Mouse (Mus musculus) limb, embryonic 14.5 days (tissue): Measurements from ENCODE around the gene Prpf4. TPM values are rescaled to one million over a fixed set of nuclear protein-coding genes. Genes with fewer than 3 reads are reported as not detected.

ENCODE experiments used
- ATAC-seq: fragments of 200-750 bp; cut with Nextera tagmentation; 2 replicates; pipeline ENCODE4 v1.8.0; 2017; ENCODE audit warnings: low read depth, moderate number of reproducible peaks, moderate TSS enrichment; ENCODE audit not compliant: low FRiP score
- DNase-seq: peaks from one replicate; pipeline ENCODE4 v3.0.0-alpha.2; 2015; ENCODE audit warnings: low spot score
- H3K27ac ChIP-seq: fragments of 300-500 bp; sonication (generic); replicated peaks from 2 replicates; pipeline ENCODE4 v1.5.1; 2014; ENCODE audit warnings: low read depth, mild to moderate bottlenecking, low read length, moderate library complexity, mixed read lengths
- H3K27me3 ChIP-seq: fragments of 300-500 bp; sonication (generic); 2 replicates; pipeline ENCODE4 v1.6.1; 2014; ENCODE audit warnings: low read length, mixed read lengths; ENCODE audit not compliant: control insufficient read depth, insufficient read depth
- H3K36me3 ChIP-seq: fragments of 300-500 bp; sonication (generic); 2 replicates; pipeline ENCODE4 v1.6.1; 2014; ENCODE audit warnings: mild to moderate bottlenecking, low read length, moderate library complexity, mixed read lengths; ENCODE audit not compliant: control insufficient read depth, insufficient read depth
- H3K4me1 ChIP-seq: fragments of 300-500 bp; sonication (generic); 2 replicates; pipeline ENCODE4 v1.6.1; 2014; ENCODE audit warnings: antibody characterized with exemption, low read length, mixed read lengths; ENCODE audit not compliant: control insufficient read depth, insufficient read depth
- H3K4me2 ChIP-seq: fragments of 300-500 bp; sonication (generic); replicated peaks from 2 replicates; pipeline ENCODE4 v1.6.1; 2014; ENCODE audit warnings: low read depth, mild to moderate bottlenecking, low read length, moderate library complexity; ENCODE audit not compliant: severe bottlenecking
- H3K4me3 ChIP-seq: fragments of 300-500 bp; sonication (generic); replicated peaks from 2 replicates; pipeline ENCODE4 v1.5.1; 2014; ENCODE audit warnings: low read length
- H3K9ac ChIP-seq: fragments of 300-500 bp; sonication (generic); 2 replicates; pipeline ENCODE4 v1.6.1; 2014; ENCODE audit warnings: mild to moderate bottlenecking, low read depth, low read length, moderate library complexity; ENCODE audit not compliant: severe bottlenecking
- H3K9me3 ChIP-seq: fragments of 300-500 bp; sonication (generic); 2 replicates; pipeline ENCODE4 v1.6.1; 2016; ENCODE audit warnings: low read length; ENCODE audit not compliant: control insufficient read depth
- POLR2A ChIP-seq: fragments of 200-500 bp; IDR thresholded peaks from 2 replicates; pipeline ENCODE4 v1.8.0; 2012; ENCODE audit warnings: inconsistent platforms, mild to moderate bottlenecking, moderate library complexity, borderline replicate concordance; ENCODE audit not compliant: insufficient read depth, insufficient read length; ENCODE audit errors: extremely low read depth
- WGBS: fragments of 180-500 bp; shearing (Covaris S2); extraction: QIAGEN DNeasy Blood & Tissue Kit; methylation state at CpG from one replicate; pipeline ENCODE4 v1.1.7; 2014; 5-methylcytosine and 5-hydroxymethylcytosine counted together
- polyA plus RNA-seq, 2 experiments: library from polyadenylated mRNA; depleted of rRNA in 1 of 2; stranded (reverse) in 1 of 2; unstranded in 1 of 2; fragments of >200 nt; fragmentation: Nextera tagmentation in 1 of 2; extraction: Ambion mirVana in 1 of 2; gene quantifications; 2 replicates each; pipeline versions ENCODE4 v1.2.1 to v1.2.3; 2012 to 2014

Prpf4 gene
- polyA plus RNA-seq, 2 experiments: 20.8 to 27.4 TPM

GRCm38 (mm10) chr4:62410325-62410724, 1.7 kb downstream of the Prpf4 start:
- no peak overlapping the region for H3K27ac ChIP-seq
- H3K36me3 ChIP-seq: peaks cover 47% of the 10 kb centered on the region
- DNase-seq: no peak
- peak overlapping the region; percentile 69 for H3K4me2 ChIP-seq
- ATAC-seq: no peak
- peaks cover 18% of the 10 kb centered on the region; the same call in 1 of the 2 replicates for H3K4me1 ChIP-seq
- no peaks in the 10 kb centered on the region for H3K9me3 ChIP-seq
- WGBS: 82% methylated on average over 2 of the region's 2 CpGs
- H3K4me3 ChIP-seq: no peak overlapping the region
- no peak for TF ChIP-seq POLR2A
- no peaks in the 10 kb centered on the region for H3K27me3 ChIP-seq
- H3K9ac ChIP-seq: 0 out of 2 replicates have a peak overlapping the region, but pooled peaks have one; percentile 32

DNA sequence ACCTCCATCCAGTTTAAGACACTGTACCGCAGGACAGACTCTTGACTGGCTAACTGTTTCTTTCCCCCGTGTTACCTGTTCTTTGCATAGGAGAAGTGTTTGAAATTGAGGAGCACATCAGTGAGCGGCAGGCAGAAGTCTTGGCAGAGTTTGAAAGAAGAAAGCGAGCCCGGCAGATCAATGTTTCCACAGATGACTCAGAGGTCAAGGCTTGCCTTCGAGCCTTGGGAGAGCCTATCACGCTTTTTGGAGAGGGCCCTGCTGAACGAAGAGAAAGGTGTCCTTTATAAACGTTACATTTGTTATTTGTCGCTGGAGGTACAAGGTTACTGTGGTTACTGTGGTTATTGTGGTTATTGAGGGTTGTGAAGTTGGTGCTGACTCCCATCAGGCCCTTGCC, 3.0 kb downstream of the Prpf4 start:
- Histone ChIP-seq H3K9ac (no peak overlapping the region), H3K4me1 (peaks cover 12% of the 10 kb centered on the region; the same call in 1 of the 2 replicates), H3K27me3 (no peaks in the 10 kb centered on the region), H3K36me3 (peaks cover 60% of the 10 kb centered on the region), H3K4me2 (no peak overlapping the region), H3K27ac (no peak overlapping the region), H3K4me3 (no peak overlapping the region), H3K9me3 (no peaks in the 10 kb centered on the region)
- TF ChIP-seq POLR2A: no peak
- DNase-seq (no peak), ATAC-seq (no peak)
- WGBS: 96% methylated on average over 10 of the region's 10 CpGs

DNA sequence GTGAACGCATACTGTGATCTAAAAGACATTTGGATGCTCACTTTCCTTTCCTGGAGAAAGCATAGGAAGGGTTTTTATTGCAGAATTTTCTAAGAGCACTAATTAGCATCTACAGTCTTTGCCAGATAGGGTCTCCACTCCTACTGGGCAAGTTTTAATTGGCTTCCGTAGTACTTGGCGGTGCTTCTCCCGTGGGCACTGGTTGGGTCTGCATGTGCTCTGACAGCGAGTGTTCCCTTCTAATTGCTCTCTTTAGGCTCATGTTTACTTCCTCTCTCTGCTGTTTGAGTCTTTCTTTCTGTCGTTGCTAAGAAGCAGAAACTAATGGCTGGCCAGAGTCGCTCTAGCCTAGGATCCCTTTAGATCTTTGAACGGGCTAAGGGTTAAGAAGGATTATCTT, 9.9 kb downstream of the Prpf4 start:
- Histone ChIP-seq H3K9me3 (no peaks in the 10 kb centered on the region), H3K27me3 (no peaks in the 10 kb centered on the region), H3K4me3 (no peak overlapping the region), H3K9ac (no peak overlapping the region), H3K36me3 (peaks cover 95% of the 10 kb centered on the region), H3K27ac (no peak overlapping the region), H3K4me1 (no peaks in the 10 kb centered on the region), H3K4me2 (no peak overlapping the region)
- DNase-seq (no peak), ATAC-seq (no peak)
- no peak for TF ChIP-seq POLR2A
- 80% methylated on average over 8 of the region's 8 CpGs for WGBS

DNA sequence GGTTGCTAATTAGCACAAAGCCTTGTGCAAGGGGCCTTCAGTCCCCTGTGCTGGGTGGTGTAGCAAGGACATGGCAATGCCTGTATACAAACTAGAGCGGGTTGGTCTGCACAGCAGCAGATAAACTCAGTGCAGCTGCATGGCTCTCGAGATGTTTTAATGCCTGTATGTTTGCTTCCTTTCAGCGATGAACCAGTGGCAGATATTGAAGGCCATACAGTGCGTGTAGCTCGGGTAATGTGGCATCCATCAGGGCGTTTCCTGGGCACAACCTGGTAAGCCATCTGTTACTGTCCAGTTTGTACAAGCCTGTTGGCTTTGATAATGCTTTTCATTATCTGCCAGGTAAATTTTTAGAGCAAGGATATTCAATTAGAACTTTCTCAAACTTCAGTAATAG, 10.5 kb downstream of the Prpf4 start:
- Histone ChIP-seq H3K4me3 (no peak overlapping the region), H3K36me3 (peaks cover 95% of the 10 kb centered on the region), H3K4me2 (no peak overlapping the region), H3K4me1 (no peaks in the 10 kb centered on the region), H3K9ac (no peak overlapping the region), H3K27ac (no peak overlapping the region), H3K9me3 (no peaks in the 10 kb centered on the region), H3K27me3 (no peaks in the 10 kb centered on the region)
- no peak for ATAC-seq
- no peak for DNase-seq
- no peak for TF ChIP-seq POLR2A
- 92% methylated on average over 6 of the region's 6 CpGs for WGBS

DNA sequence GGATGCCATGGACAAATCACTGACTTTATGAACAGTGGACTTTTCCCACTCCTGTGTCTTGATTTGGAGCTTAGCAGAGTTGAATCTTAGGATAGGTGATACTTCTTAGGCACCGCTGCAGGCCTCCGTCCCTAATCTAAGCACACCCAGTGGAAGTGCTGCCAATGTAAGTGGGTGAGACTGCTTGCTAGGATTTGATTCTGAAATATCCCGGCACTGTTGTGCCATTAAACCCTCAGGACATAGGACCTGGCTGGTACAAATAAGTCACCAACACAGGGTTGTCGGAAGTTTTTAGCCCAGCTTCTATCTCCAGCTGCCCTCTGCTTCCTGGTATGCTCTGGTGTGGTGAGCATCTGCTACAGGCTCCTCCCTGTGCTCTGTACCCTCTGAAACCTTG, 17.3 kb downstream of the Prpf4 start:
- TF ChIP-seq POLR2A: no peak
- H3K27me3 ChIP-seq: no peaks in the 10 kb centered on the region
- no peak overlapping the region for H3K9ac ChIP-seq
- peaks cover 50% of the 10 kb centered on the region for H3K36me3 ChIP-seq
- ATAC-seq (no peak), DNase-seq (no peak)
- no peaks in the 10 kb centered on the region for H3K4me1 ChIP-seq
- no peak overlapping the region for H3K4me3 ChIP-seq
- H3K27ac ChIP-seq: no peak overlapping the region
- H3K9me3 ChIP-seq: no peaks in the 10 kb centered on the region
- WGBS: 88% methylated on average over 4 of the region's 4 CpGs
- H3K4me2 ChIP-seq: no peak overlapping the region
